In genomic region chr14:45956624-45957023, GRCm38 (mm10) we compare ENCODE assay signal across 26 mouse cellular contexts.
DNase-seq lines count a peak whose midpoint lies in the region; ATAC-seq lines count a peak whose summit lies in the region.
"Had no signal": no experiment of that assay in that cellular context is flagged by ENCODE, and none has a peak within 500 bp of the region (broad histone marks: within the 10 kb centered on the region; RNA-seq: fewer than 3 reads in every experiment).

No protein-coding gene starts in this region.

- no peak overlapping the region for H3K4me2 ChIP-seq in heart, embryonic 14.5 days (ENCODE audit: low read length)
- H3K4me2 ChIP-seq in forebrain, embryonic 13.5 days = no peak overlapping the region
- H3K4me2 ChIP-seq: embryonic facial prominence, embryonic 15.5 days; forebrain, embryonic 15.5 days; hindbrain, embryonic 13.5 days; liver, embryonic 15.5 days; lung, embryonic 15.5 days had no signal

- no peaks in the 10 kb centered on the region for H3K9me3 ChIP-seq in heart, embryonic 14.5 days (ENCODE audit: control insufficient read depth, low read length)
- H3K9me3 ChIP-seq in forebrain, embryonic 13.5 days (replicated peaks) = no peaks in the 10 kb centered on the region
- H3K9me3 ChIP-seq: embryonic facial prominence, embryonic 15.5 days; forebrain, embryonic 15.5 days; hindbrain, embryonic 13.5 days; liver, embryonic 15.5 days; lung, embryonic 15.5 days; midbrain, embryonic 10.5 days had no signal

- no peaks in the 10 kb centered on the region for H3K4me1 ChIP-seq in heart, embryonic 14.5 days (ENCODE audit: control insufficient read depth in 2 of 2, insufficient read depth in 2 of 2, low read length in 2 of 2)
- H3K4me1 ChIP-seq in forebrain, embryonic 13.5 days = no peaks in the 10 kb centered on the region
- H3K4me1 ChIP-seq: embryonic facial prominence, embryonic 15.5 days; forebrain, embryonic 15.5 days; hindbrain, embryonic 13.5 days; liver, embryonic 15.5 days; lung, embryonic 15.5 days; midbrain, embryonic 10.5 days had no signal

- H3K27me3 ChIP-seq in heart, embryonic 14.5 days (ENCODE audit: control insufficient read depth, insufficient read depth, low read length) = no peaks in the 10 kb centered on the region
- no peaks in the 10 kb centered on the region for H3K27me3 ChIP-seq in forebrain, embryonic 13.5 days
- H3K27me3 ChIP-seq: embryonic facial prominence, embryonic 15.5 days; forebrain, embryonic 15.5 days; hindbrain, embryonic 13.5 days; liver, embryonic 15.5 days; lung, embryonic 15.5 days had no signal

- no peak overlapping the region for H3K9ac ChIP-seq in heart, embryonic 14.5 days (ENCODE audit: low read length)
- H3K9ac ChIP-seq in forebrain, embryonic 13.5 days = no peak overlapping the region
- H3K9ac ChIP-seq: embryonic facial prominence, embryonic 15.5 days; forebrain, embryonic 15.5 days; hindbrain, embryonic 13.5 days; liver, embryonic 15.5 days; lung, embryonic 15.5 days had no signal

- DNase-seq in embryo, embryonic 10 days (ENCODE audit: low spot score) = peak; percentile 62
- peak; percentile 50 for DNase-seq in embryo, embryonic 9.5 days (ENCODE audit: extremely low spot score)
- DNase-seq in heart, postnatal 4 days = peak; percentile 31
- no peak for DNase-seq in thymus, postnatal 0 days (ENCODE audit: low spot score)
- DNase-seq in natural killer cell, adult 2 months (ENCODE audit: low spot score in 2 of 2) = no peak
- no peak for DNase-seq in lung, postnatal 4 days
- DNase-seq: cerebellum, adult 11 months; cerebellum, postnatal 10 days; gastrocnemius, postnatal 25 days; kidney, adult 18-20 months; kidney, postnatal 4 days; liver; spleen, adult 18-20 months; thymus, postnatal 25 days had no signal

- H3K27ac ChIP-seq in heart, embryonic 14.5 days (replicated peaks in 1 of 2; ENCODE audit: control insufficient read depth in 1 of 2, insufficient read depth in 1 of 2, low read depth in 2 of 2, low read length in 2 of 2) = peak overlapping the region; percentile 78
- no peak overlapping the region for H3K27ac ChIP-seq in forebrain, embryonic 13.5 days
- H3K27ac ChIP-seq: embryonic facial prominence, embryonic 15.5 days; forebrain, embryonic 15.5 days; hindbrain, embryonic 13.5 days; left cerebral cortex, adult 2 months; liver, embryonic 15.5 days; lung, embryonic 15.5 days; macrophage; midbrain, embryonic 10.5 days had no signal

- ATAC-seq in heart, embryonic 14.5 days (ENCODE audit: insufficient number of reproducible peaks, insufficient read depth, low FRiP score, low read depth) = peak; percentile 87
- ATAC-seq in forebrain, embryonic 13.5 days = no peak
- ATAC-seq: forebrain, embryonic 15.5 days; midbrain, embryonic 16.5 days had no signal

- no peak overlapping the region for H3K4me3 ChIP-seq in heart, embryonic 14.5 days (ENCODE audit: control insufficient read depth in 1 of 2, insufficient read depth in 1 of 2, low read depth in 1 of 2, low read length in 2 of 2)
- no peak overlapping the region for H3K4me3 ChIP-seq in forebrain, embryonic 13.5 days
- H3K4me3 ChIP-seq: embryonic facial prominence, embryonic 15.5 days; forebrain, embryonic 15.5 days; hindbrain, embryonic 13.5 days; left cerebral cortex, adult 2 months; liver, embryonic 15.5 days; lung, embryonic 15.5 days; midbrain, embryonic 10.5 days; myocyte had no signal

- WGBS in heart, embryonic 14.5 days = 23% methylated on average over 8 of the region's 8 CpGs
- 87% methylated on average over 8 of the region's 8 CpGs for WGBS in forebrain, embryonic 13.5 days

- no peaks in the 10 kb centered on the region for H3K36me3 ChIP-seq in heart, embryonic 14.5 days (ENCODE audit: control insufficient read depth, insufficient read depth, low read length)
- H3K36me3 ChIP-seq in forebrain, embryonic 13.5 days (ENCODE audit: poor library complexity, severe bottlenecking) = no peaks in the 10 kb centered on the region
- H3K36me3 ChIP-seq: embryonic facial prominence, embryonic 15.5 days; forebrain, embryonic 15.5 days; hindbrain, embryonic 13.5 days; liver, embryonic 15.5 days; lung, embryonic 15.5 days; midbrain, embryonic 10.5 days had no signal

Comparison
In these comparisons a context has a peak if more than half of its experiments do, and no peak if none do; other contexts are left out.
1. DNase-seq: peak in embryo, embryonic 10 days (single experiment), embryo, embryonic 9.5 days (single experiment) and heart, postnatal 4 days (single experiment); none in thymus, postnatal 0 days (single experiment), natural killer cell, adult 2 months (0 of 2) and lung, postnatal 4 days (0 of 2).